Mouse (Mus musculus): Measurements from ENCODE around the gene H2-Ke6. TPM values are rescaled to one million over a fixed set of nuclear protein-coding genes. Genes with fewer than 3 reads are reported as not detected.
A peak's percentile ranks its signal among the peaks of the same experiment; 100 is the strongest.
"Not testable (repeated sequence)": the region's sequence is repeated elsewhere in the genome, so short reads cannot be mapped to it uniquely, and the experiment has no call there.

H2-Ke6 gene
- polyA plus RNA-seq, 1 experiment, result not detected

- no peak overlapping the region for H3K27ac ChIP-seq (ENCODE audit: insufficient read depth, low read depth, low read length)
- no peak overlapping the region for H3K4me3 ChIP-seq (ENCODE audit: insufficient read depth, low read depth, low read length)
- TF ChIP-seq POLR2A (IDR thresholded peaks at IDR 0.05; ENCODE audit: insufficient read depth, low read depth, low read length) (no peak), CTCF (IDR thresholded peaks at IDR 0.05; ENCODE audit: insufficient read depth, low read depth, low read length) (no peak)
- WGBS, result 93% methylated on average over 8 of the region's 8 CpGs
- peaks cover 6% of the 10 kb centered on the region; the same call in 1 of the 2 replicates for H3K4me1 ChIP-seq (ENCODE audit: control insufficient read depth, insufficient read depth, low read length)
Measured at GRCm38 (mm10) chr17:33994959-33995358, 32.9 kb downstream of the H2-Ke6 start.

DNA sequence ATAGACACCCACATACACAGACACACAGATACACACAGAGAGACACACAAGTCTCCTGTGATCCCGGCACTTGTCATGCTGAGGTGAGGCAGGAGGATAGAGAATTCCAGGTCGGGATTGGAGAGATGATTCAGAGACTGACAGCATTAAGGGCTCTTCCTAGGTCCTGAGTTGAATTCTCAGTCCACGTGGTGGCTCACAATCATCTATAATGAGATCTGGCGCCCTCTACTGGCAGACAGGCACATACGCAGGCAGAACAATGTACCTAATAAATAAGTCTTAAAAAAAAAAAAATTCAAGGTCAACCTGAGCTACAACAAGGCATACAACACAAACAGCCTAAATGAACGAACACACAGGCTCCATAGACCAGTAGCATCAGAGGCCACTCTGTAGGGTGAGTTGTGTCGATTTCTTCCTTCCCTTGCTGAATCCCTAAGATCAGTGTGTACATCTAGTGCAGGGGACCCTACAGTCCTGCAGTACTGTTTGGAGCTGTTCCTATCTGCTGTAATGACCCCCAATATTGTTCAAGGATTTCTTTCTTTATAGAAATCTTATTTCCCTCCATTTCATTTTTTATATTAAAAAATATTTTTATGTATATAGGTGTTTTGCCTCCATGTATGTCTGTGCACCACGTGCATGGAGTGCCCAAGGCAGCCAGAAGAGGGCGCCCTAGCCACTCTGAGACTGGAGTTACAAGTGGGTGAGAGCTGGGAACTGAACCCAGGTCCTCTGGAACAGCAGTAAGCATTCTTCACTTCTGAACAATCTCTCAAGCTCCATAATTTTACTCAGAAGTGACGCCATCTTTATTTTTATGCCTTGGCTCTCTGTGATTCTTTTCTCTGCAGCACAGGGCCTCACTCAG, 35.8 kb downstream of the H2-Ke6 start:
- H3K27ac ChIP-seq (ENCODE audit: insufficient read depth, low read depth, low read length), result no peak overlapping the region
- no peak overlapping the region for H3K4me3 ChIP-seq (ENCODE audit: insufficient read depth, low read depth, low read length)
- TF ChIP-seq POLR2A (IDR thresholded peaks at IDR 0.05; ENCODE audit: insufficient read depth, low read depth, low read length), result no peak
- no peak for TF ChIP-seq CTCF (IDR thresholded peaks at IDR 0.05; ENCODE audit: insufficient read depth, low read depth, low read length)
- 28% methylated on average over 10 of the region's 10 CpGs for WGBS
- no peaks in the 10 kb centered on the region for H3K4me1 ChIP-seq (ENCODE audit: control insufficient read depth, insufficient read depth, low read length)

DNA sequence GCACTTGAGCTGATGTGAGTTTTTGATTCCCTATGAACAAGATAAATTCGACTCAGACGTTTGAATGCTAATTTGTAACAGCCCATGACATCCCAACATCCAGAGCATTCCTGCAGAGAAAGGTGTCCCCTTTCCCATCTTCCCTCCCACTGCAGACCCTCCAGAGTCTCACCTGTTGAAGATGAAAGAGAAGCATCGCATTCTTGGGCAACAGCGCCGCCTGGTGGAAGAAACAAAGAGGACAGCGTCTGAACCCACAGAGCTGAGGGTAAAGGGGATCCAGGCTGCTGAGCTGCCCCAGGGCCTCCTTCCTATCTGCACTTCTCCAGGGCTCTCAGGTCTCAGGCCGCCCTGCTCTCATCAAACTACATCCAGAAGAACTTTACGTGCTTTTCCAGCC, 45.7 kb downstream of the H2-Ke6 start:
- peak; percentile 69 for TF ChIP-seq CTCF (IDR thresholded peaks at IDR 0.05; ENCODE audit: insufficient read depth, low read depth, low read length)
- H3K4me1 ChIP-seq (ENCODE audit: control insufficient read depth, insufficient read depth, low read length), result peaks cover 23% of the 10 kb centered on the region
- not testable (repeated sequence) for H3K27ac ChIP-seq (ENCODE audit: insufficient read depth, low read depth, low read length); H3K4me3 ChIP-seq (ENCODE audit: insufficient read depth, low read depth, low read length)
- 8% methylated on average over 8 of the region's 8 CpGs for WGBS

- peak; percentile 68; the same call in 1 of the 2 replicates for TF ChIP-seq POLR2A (IDR thresholded peaks at IDR 0.05; ENCODE audit: insufficient read depth, low read depth, low read length)
- peaks cover 23% of the 10 kb centered on the region for H3K4me1 ChIP-seq (ENCODE audit: control insufficient read depth, insufficient read depth, low read length)
- peak overlapping the region; percentile 82 for H3K27ac ChIP-seq (ENCODE audit: insufficient read depth, low read depth, low read length)
- peak overlapping the region; percentile 57 for H3K4me3 ChIP-seq (ENCODE audit: insufficient read depth, low read depth, low read length)
- WGBS, result under 1% methylated on average over 27 of the region's 27 CpGs
Measured at GRCm38 (mm10) chr17:33981192-33981909, 46.5 kb downstream of the H2-Ke6 start.

- Histone ChIP-seq H3K4me1 (ENCODE audit: control insufficient read depth, insufficient read depth, low read length) (peaks cover 23% of the 10 kb centered on the region), H3K27ac (ENCODE audit: insufficient read depth, low read depth, low read length) (peak overlapping the region; percentile 82), H3K4me3 (ENCODE audit: insufficient read depth, low read depth, low read length) (no peak overlapping the region)
- 77% methylated on average over 19 of the region's 19 CpGs for WGBS
- TF ChIP-seq CTCF (IDR thresholded peaks at IDR 0.05; ENCODE audit: insufficient read depth, low read depth, low read length) (no peak), POLR2A (IDR thresholded peaks at IDR 0.05; ENCODE audit: insufficient read depth, low read depth, low read length) (no peak)
Measured at GRCm38 (mm10) chr17:33980181-33981035, 47.5 kb downstream of the H2-Ke6 start.

DNA sequence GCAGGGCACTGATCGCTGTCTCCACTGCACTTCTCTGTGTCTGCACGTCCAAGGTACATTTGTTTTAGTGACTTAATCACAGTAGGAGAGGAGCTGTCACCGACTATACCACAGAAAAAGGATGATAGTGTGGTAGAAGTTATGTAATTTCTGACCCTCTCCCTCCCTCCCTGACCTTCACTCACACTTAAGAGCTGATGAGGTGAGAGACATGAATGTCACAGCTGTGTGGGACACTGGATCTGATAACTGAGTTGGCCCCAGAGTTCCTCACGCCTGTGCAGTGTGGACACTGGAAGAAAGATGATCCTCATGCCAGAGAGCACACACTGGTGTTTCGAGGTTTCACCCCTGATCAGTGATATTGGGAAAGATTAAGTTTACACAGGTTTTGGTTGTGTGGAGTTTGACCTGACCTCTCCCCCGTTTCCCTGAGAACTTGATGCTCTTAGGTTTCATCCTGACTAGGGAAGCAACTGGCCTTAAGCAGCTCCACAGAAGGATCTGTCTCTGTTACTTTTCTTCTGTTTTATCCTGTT, 48.3 kb downstream of the H2-Ke6 start:
- no peak overlapping the region for H3K27ac ChIP-seq (ENCODE audit: insufficient read depth, low read depth, low read length)
- no peak overlapping the region for H3K4me3 ChIP-seq (ENCODE audit: insufficient read depth, low read depth, low read length)
- 84% methylated on average over 6 of the region's 6 CpGs for WGBS
- H3K4me1 ChIP-seq (ENCODE audit: control insufficient read depth, insufficient read depth, low read length), result peaks cover 23% of the 10 kb centered on the region
- no peak for TF ChIP-seq CTCF (IDR thresholded peaks at IDR 0.05; ENCODE audit: insufficient read depth, low read depth, low read length)
- no peak for TF ChIP-seq POLR2A (IDR thresholded peaks at IDR 0.05; ENCODE audit: insufficient read depth, low read depth, low read length)

DNA sequence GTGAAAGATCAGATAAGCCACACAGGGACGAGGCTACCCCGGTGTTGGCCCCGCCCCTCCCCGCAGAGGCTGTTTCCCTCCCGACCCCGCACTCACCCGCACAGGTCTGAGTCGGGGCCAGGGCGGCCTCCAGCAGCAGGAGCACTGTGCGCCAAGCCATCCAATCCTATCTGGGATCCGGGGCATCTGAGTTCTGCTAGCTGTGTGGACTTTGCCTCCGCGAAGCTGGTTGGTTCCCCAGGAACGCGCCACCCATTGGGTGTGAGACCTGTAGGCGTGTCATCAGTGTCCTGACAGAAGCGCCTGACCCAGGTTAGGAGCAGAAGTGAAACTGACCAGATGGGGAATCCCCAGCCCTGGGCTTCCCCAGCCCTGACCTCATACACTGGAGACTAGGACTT, 49.2 kb downstream of the H2-Ke6 start:
- Histone ChIP-seq H3K4me1 (ENCODE audit: control insufficient read depth, insufficient read depth, low read length) (peaks cover 23% of the 10 kb centered on the region), H3K4me3 (ENCODE audit: insufficient read depth, low read depth, low read length) (peak overlapping the region; percentile 62), H3K27ac (ENCODE audit: insufficient read depth, low read depth, low read length) (no peak overlapping the region)
- WGBS, result 4% methylated on average over 17 of the region's 17 CpGs
- TF ChIP-seq POLR2A (IDR thresholded peaks at IDR 0.05; ENCODE audit: insufficient read depth, low read depth, low read length), result peak; percentile 39
- no peak for TF ChIP-seq CTCF (IDR thresholded peaks at IDR 0.05; ENCODE audit: insufficient read depth, low read depth, low read length)

DNA sequence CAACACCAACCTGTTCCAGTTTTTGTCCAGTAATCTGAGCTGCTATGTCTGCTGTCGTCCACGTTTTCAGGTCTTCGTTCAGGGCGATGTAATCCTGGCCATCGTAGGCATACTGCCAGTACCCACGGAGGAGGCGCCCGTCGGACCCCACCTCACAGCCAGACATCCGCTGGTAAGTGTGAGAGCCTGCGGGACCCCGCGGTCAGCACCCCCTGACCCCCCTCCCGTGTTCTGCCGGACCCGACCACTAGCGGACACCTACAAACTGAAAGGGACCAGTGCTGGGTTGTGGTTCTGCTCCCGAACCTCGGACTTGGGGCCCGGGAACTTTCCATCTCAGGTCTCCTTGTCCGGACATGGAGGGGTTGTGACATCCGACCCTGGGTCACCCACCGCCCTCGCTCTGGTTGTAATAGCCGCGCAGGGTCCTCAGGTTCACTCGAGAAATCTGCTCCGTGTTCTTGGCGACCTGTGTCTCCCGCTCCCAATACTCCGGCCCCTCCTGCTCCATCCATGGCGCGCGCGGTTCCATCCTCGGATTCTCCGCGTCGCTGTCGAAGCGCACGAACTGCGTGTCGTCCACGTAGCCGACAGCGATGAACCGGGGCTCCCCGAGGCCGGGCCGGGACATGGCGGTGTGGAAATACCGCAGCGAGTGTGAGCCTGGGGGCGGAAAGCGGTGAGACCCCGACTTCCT, 49.9 kb downstream of the H2-Ke6 start:
- peaks cover 23% of the 10 kb centered on the region for H3K4me1 ChIP-seq (ENCODE audit: control insufficient read depth, insufficient read depth, low read length)
- WGBS, result 2% methylated on average over 57 of the region's 57 CpGs
- TF ChIP-seq POLR2A (IDR thresholded peaks at IDR 0.05; ENCODE audit: insufficient read depth, low read depth, low read length), result no peak
- TF ChIP-seq CTCF (IDR thresholded peaks at IDR 0.05; ENCODE audit: insufficient read depth, low read depth, low read length), result no peak
- H3K4me3 ChIP-seq (ENCODE audit: insufficient read depth, low read depth, low read length), result peak overlapping the region; percentile 62
- H3K27ac ChIP-seq (ENCODE audit: insufficient read depth, low read depth, low read length), result no peak overlapping the region

Other genes starting within 250 kb of the H2-Ke6 start
- gene Angptl4, start 246.2 kb downstream of the H2-Ke6 start, polyA plus RNA-seq (2012; ENCODE audit: insufficient read depth, insufficient read length, low replicate concordance, missing spikeins), result not detected in 2 replicates
- not detected in 2 replicates for gene Kank3, start 217.5 kb downstream of the H2-Ke6 start, polyA plus RNA-seq (2012; ENCODE audit: insufficient read depth, insufficient read length, low replicate concordance, missing spikeins)
- gene Rps28, start 203.5 kb downstream of the H2-Ke6 start, polyA plus RNA-seq (2012; ENCODE audit: insufficient read depth, insufficient read length, low replicate concordance, missing spikeins), result not detected in 2 replicates
- gene Ndufa7, start 203.5 kb downstream of the H2-Ke6 start, polyA plus RNA-seq (2012; ENCODE audit: insufficient read depth, insufficient read length, low replicate concordance, missing spikeins), result 751 TPM in 1 of 2 replicates, not detected in the other
- not detected in 2 replicates for gene Cd320, start 185.0 kb downstream of the H2-Ke6 start, polyA plus RNA-seq (2012; ENCODE audit: insufficient read depth, insufficient read length, low replicate concordance, missing spikeins)
- not detected in 2 replicates for gene Gm7029, start 154.2 kb downstream of the H2-Ke6 start, polyA plus RNA-seq (2012; ENCODE audit: insufficient read depth, insufficient read length, low replicate concordance, missing spikeins)
- gene Kifc1, start 137.4 kb downstream of the H2-Ke6 start, polyA plus RNA-seq (2012; ENCODE audit: insufficient read depth, insufficient read length, low replicate concordance, missing spikeins), result not detected in 2 replicates
- not detected in 2 replicates for gene Platr17, start 122.9 kb downstream of the H2-Ke6 start, polyA plus RNA-seq (2012; ENCODE audit: insufficient read depth, insufficient read length, low replicate concordance, missing spikeins)
- not detected in 2 replicates for gene Daxx, start 118.6 kb downstream of the H2-Ke6 start, polyA plus RNA-seq (2012; ENCODE audit: insufficient read depth, insufficient read length, low replicate concordance, missing spikeins)
- 118 TPM in 1 of 2 replicates, not detected in the other for gene Tapbp, start 112.2 kb downstream of the H2-Ke6 start, polyA plus RNA-seq (2012; ENCODE audit: insufficient read depth, insufficient read length, low replicate concordance, missing spikeins)
- not detected in 2 replicates for gene Zbtb22, start 112.2 kb downstream of the H2-Ke6 start, polyA plus RNA-seq (2012; ENCODE audit: insufficient read depth, insufficient read length, low replicate concordance, missing spikeins)
- gene Rgl2, start 98.5 kb downstream of the H2-Ke6 start, polyA plus RNA-seq (2012; ENCODE audit: insufficient read depth, insufficient read length, low replicate concordance, missing spikeins), result 671 TPM in 1 of 2 replicates, not detected in the other
- not detected in 2 replicates for gene Pfdn6, start 87.7 kb downstream of the H2-Ke6 start, polyA plus RNA-seq (2012; ENCODE audit: insufficient read depth, insufficient read length, low replicate concordance, missing spikeins)
- gene Wdr46, start 87.4 kb downstream of the H2-Ke6 start, polyA plus RNA-seq (2012; ENCODE audit: insufficient read depth, insufficient read length, low replicate concordance, missing spikeins), result not detected in 2 replicates
- gene B3galt4, start 76.6 kb downstream of the H2-Ke6 start, polyA plus RNA-seq (2012; ENCODE audit: insufficient read depth, insufficient read length, low replicate concordance, missing spikeins), result not detected in 2 replicates
- gene Vps52, start 72.2 kb downstream of the H2-Ke6 start, polyA plus RNA-seq (2012; ENCODE audit: insufficient read depth, insufficient read length, low replicate concordance, missing spikeins), result not detected in 2 replicates
- gene Rps18, start 72.1 kb downstream of the H2-Ke6 start, polyA plus RNA-seq (2012; ENCODE audit: insufficient read depth, insufficient read length, low replicate concordance, missing spikeins), result 1,298 TPM in 1 of 2 replicates, not detected in the other
- not detected in 2 replicates for gene H2-K1, start 27.7 kb downstream of the H2-Ke6 start, polyA plus RNA-seq (2012; ENCODE audit: insufficient read depth, insufficient read length, low replicate concordance, missing spikeins)
- not detected in 2 replicates for gene Ring1, start 3.4 kb downstream of the H2-Ke6 start, polyA plus RNA-seq (2012; ENCODE audit: insufficient read depth, insufficient read length, low replicate concordance, missing spikeins)
- not detected in 2 replicates for gene Slc39a7, start 3.6 kb upstream of the H2-Ke6 start, polyA plus RNA-seq (2012; ENCODE audit: insufficient read depth, insufficient read length, low replicate concordance, missing spikeins)
- not detected in 2 replicates for gene Rxrb, start 3.8 kb upstream of the H2-Ke6 start, polyA plus RNA-seq (2012; ENCODE audit: insufficient read depth, insufficient read length, low replicate concordance, missing spikeins)
- gene Col11a2, start 11.4 kb upstream of the H2-Ke6 start, polyA plus RNA-seq (2012; ENCODE audit: insufficient read depth, insufficient read length, low replicate concordance, missing spikeins), result not detected in 2 replicates
- not detected in 2 replicates for gene H2-Oa, start 64.3 kb upstream of the H2-Ke6 start, polyA plus RNA-seq (2012; ENCODE audit: insufficient read depth, insufficient read length, low replicate concordance, missing spikeins)
- gene H2-DMa, start 91.5 kb upstream of the H2-Ke6 start, polyA plus RNA-seq (2012; ENCODE audit: insufficient read depth, insufficient read length, low replicate concordance, missing spikeins), result not detected in 2 replicates
- gene Brd2, start 94.6 kb upstream of the H2-Ke6 start, polyA plus RNA-seq (2012; ENCODE audit: insufficient read depth, insufficient read length, low replicate concordance, missing spikeins), result 233 TPM in 1 of 2 replicates, not detected in the other
- not detected in 2 replicates for gene H2-DMb2, start 115.2 kb upstream of the H2-Ke6 start, polyA plus RNA-seq (2012; ENCODE audit: insufficient read depth, insufficient read length, low replicate concordance, missing spikeins)
- not detected in 2 replicates for gene H2-DMb1, start 125.0 kb upstream of the H2-Ke6 start, polyA plus RNA-seq (2012; ENCODE audit: insufficient read depth, insufficient read length, low replicate concordance, missing spikeins)
- gene Tap1, start 159.5 kb upstream of the H2-Ke6 start, polyA plus RNA-seq (2012; ENCODE audit: insufficient read depth, insufficient read length, low replicate concordance, missing spikeins), result not detected in 2 replicates
- gene Psmb9, start 159.7 kb upstream of the H2-Ke6 start, polyA plus RNA-seq (2012; ENCODE audit: insufficient read depth, insufficient read length, low replicate concordance, missing spikeins), result 272 TPM in 1 of 2 replicates, not detected in the other
- not detected in 2 replicates for gene Psmb8, start 169.7 kb upstream of the H2-Ke6 start, polyA plus RNA-seq (2012; ENCODE audit: insufficient read depth, insufficient read length, low replicate concordance, missing spikeins)
- 159 TPM in 1 of 2 replicates, not detected in the other for gene Tap2, start 175.5 kb upstream of the H2-Ke6 start, polyA plus RNA-seq (2012; ENCODE audit: insufficient read depth, insufficient read length, low replicate concordance, missing spikeins)
- not detected in 2 replicates for gene H2-Ob, start 210.8 kb upstream of the H2-Ke6 start, polyA plus RNA-seq (2012; ENCODE audit: insufficient read depth, insufficient read length, low replicate concordance, missing spikeins)
- not detected in 2 replicates for gene H2-Ab1, start 229.6 kb upstream of the H2-Ke6 start, polyA plus RNA-seq (2012; ENCODE audit: insufficient read depth, insufficient read length, low replicate concordance, missing spikeins)